Mouse (Mus musculus) embryonic facial prominence, embryonic 14.5 days (tissue): ENCODE results near the gene Rpe65. TPM values are rescaled to one million over a fixed set of nuclear protein-coding genes. Genes with fewer than 3 reads are reported as not detected.
A peak's percentile ranks its signal among the peaks of the same experiment; 100 is the strongest.

Experiments used
- ATAC-seq: fragments of 200-750 bp; cut with Nextera tagmentation; 2 replicates; pipeline ENCODE4 v1.8.0; 2017; ENCODE audit warnings: low read depth, moderate number of reproducible peaks, moderate TSS enrichment
- DNase-seq: peaks from one replicate; pipeline ENCODE4 v3.0.0-alpha.2; 2015; ENCODE audit warnings: low spot score
- H3K27ac ChIP-seq: fragments of 300-500 bp; sonication (generic); replicated peaks from 2 replicates; pipeline ENCODE4 v1.5.1; 2014; ENCODE audit warnings: low read depth, mild to moderate bottlenecking, low read length, moderate library complexity
- H3K27me3 ChIP-seq: fragments of 300-500 bp; sonication (generic); replicated peaks from 2 replicates; pipeline ENCODE4 v1.6.1; 2014; ENCODE audit warnings: low read length; ENCODE audit not compliant: control insufficient read depth, insufficient read depth
- H3K36me3 ChIP-seq: fragments of 300-500 bp; sonication (generic); 2 replicates; pipeline ENCODE4 v1.6.1; 2014; ENCODE audit warnings: low read length, mixed read lengths; ENCODE audit not compliant: control insufficient read depth, insufficient read depth
- H3K4me1 ChIP-seq: fragments of 300-500 bp; sonication (generic); 2 replicates; pipeline ENCODE4 v1.6.1; 2014; ENCODE audit warnings: antibody characterized with exemption, low read length; ENCODE audit not compliant: control insufficient read depth, insufficient read depth
- H3K4me2 ChIP-seq: fragments of 300-500 bp; sonication (generic); 2 replicates; pipeline ENCODE4 v1.6.1; 2014; ENCODE audit warnings: low read depth, mild to moderate bottlenecking, low read length, moderate library complexity, mixed read lengths
- H3K4me3 ChIP-seq: fragments of 300-500 bp; sonication (generic); 2 replicates; pipeline ENCODE4 v1.5.1; 2014; ENCODE audit warnings: low read depth, mild to moderate bottlenecking, low read length
- H3K9ac ChIP-seq: fragments of 300-500 bp; sonication (generic); 2 replicates; pipeline ENCODE4 v1.6.1; 2014; ENCODE audit warnings: low read depth, mild to moderate bottlenecking, low read length, moderate library complexity, mixed read lengths
- H3K9me3 ChIP-seq: fragments of 300-500 bp; sonication (generic); 2 replicates; pipeline ENCODE4 v1.6.1; 2016; ENCODE audit warnings: low read length; ENCODE audit not compliant: control insufficient read depth
- WGBS: fragments of 180-500 bp; shearing (Covaris S2); extraction: QIAGEN DNeasy Blood & Tissue Kit; methylation state at CpG from one replicate; pipeline ENCODE4 v1.1.7; 2014; 5-methylcytosine and 5-hydroxymethylcytosine counted together
- polyA plus RNA-seq: library from polyadenylated mRNA; unstranded; fragments of >200 nt; fragmentation: Nextera tagmentation; extraction: Ambion mirVana; gene quantifications from 2 replicates; pipeline ENCODE4 v1.2.1, GENCODE M21; 2014

Rpe65 gene
- polyA plus RNA-seq, result not detected in 2 replicates

DNA sequence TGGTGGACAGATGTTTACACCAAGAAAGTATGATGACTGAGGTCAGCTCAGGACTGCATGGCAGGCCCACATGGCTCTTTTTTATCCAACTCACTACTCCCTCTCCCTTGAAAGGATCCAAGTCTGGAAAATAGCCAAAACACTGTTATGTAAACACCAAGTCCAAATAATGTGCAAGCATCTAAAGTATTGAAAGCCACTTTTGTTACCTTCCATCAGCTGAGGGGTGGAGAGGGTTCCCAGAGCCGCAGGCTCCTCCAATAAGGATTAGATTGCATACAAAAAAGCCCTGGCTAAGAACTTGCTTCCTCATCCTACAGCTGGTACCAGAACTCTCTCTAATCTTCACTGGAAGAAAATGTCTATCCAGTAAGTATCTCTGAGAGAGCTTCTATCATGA lies at the start of gene Rpe65:
Gene Rpe65 (plus strand): TSS at position 301 of the 400 bp plus-strand sequence.
- ATAC-seq (no peak), DNase-seq (no peak)
- no peak within 1 kb of the TSS for H3K4me3 ChIP-seq
- H3K9ac ChIP-seq, result no peak within 1 kb of the TSS
- H3K27me3 ChIP-seq, result no peaks in the 10 kb centered on the region
- no peak within 1 kb of the TSS for H3K27ac ChIP-seq
- no peaks in the 10 kb centered on the region for H3K4me1 ChIP-seq
- 71% methylated on average over 1 of the region's 1 CpGs for WGBS
- H3K9me3 ChIP-seq, result no peaks in the 10 kb centered on the region
- no peak within 1 kb of the TSS for H3K4me2 ChIP-seq
- H3K36me3 ChIP-seq, result no peaks in the 10 kb centered on the region

DNA sequence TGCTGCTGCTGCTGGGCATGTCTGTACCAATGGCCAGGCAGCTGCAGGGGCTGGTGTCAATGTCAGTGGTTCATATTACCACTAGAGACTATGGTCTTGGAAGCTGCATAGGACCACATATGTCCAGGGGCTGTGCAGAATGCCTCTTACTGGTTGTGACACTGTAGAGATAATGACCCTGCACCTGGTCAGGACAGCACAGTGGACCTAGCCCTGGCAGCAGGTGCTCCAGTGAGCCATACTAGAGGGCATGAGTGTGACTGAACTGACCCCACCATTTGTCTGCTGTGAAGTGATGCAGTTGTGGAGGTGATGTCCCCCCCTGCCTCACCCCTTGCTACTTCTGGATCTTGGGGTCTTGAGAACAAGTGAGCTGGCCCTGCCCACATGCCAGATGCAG lies 48.8 kb upstream of the Rpe65 start:
- no peaks in the 10 kb centered on the region for H3K36me3 ChIP-seq
- H3K27me3 ChIP-seq, result no peaks in the 10 kb centered on the region
- no peak overlapping the region for H3K4me3 ChIP-seq
- ATAC-seq (no peak), DNase-seq (no peak)
- H3K9me3 ChIP-seq, result no peaks in the 10 kb centered on the region
- no peak overlapping the region for H3K4me2 ChIP-seq
- no peak overlapping the region for H3K27ac ChIP-seq
- H3K9ac ChIP-seq, result no peak overlapping the region
- H3K4me1 ChIP-seq, result no peaks in the 10 kb centered on the region

DNA sequence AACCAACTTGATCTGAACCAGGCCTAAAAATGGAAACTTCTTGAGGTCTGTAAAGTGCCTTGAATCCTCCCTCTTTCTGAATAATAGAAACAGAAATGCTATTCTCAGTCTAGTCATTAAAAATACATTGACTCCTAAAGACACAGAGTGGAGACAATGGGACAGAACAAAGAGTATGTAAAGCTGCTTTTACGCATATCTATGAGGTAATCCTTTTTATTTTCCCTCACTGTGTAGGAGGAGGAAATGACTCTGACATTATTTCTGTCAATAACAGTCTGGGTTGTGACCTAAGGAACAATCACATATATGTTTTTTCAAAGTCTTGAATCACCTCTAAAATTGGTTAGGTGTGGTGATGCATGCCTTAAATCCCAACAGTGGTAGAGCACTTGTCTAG lies 16.0 kb downstream of the Rpe65 start:
- H3K9me3 ChIP-seq, result no peaks in the 10 kb centered on the region
- no peak for ATAC-seq
- H3K27ac ChIP-seq, result no peak overlapping the region
- no peak overlapping the region for H3K4me2 ChIP-seq
- no peaks in the 10 kb centered on the region for H3K4me1 ChIP-seq
- WGBS, result 85% methylated on average over 1 of the region's 1 CpGs
- no peak for DNase-seq
- H3K9ac ChIP-seq, result no peak overlapping the region
- no peaks in the 10 kb centered on the region for H3K27me3 ChIP-seq
- H3K4me3 ChIP-seq, result no peak overlapping the region
- H3K36me3 ChIP-seq, result no peaks in the 10 kb centered on the region

DNA sequence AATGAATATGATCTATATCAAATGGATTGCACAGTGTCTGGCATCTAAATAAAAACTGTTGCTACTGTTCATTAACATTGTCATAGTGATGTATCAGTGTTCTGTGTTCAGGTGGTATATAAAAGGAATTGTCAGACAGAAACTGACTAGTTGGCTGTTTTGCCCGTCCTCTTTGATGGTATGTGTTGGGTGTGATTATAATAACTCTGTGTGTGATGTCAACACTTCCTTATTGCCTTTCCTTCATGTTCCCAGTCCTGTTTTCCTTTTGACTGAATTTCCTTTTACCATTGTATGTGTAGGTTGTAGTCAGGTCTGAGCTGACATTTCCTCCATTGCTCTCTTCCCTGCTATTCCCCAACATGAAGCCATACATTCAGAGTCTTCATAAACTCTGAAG lies 22.1 kb downstream of the Rpe65 start:
- no peaks in the 10 kb centered on the region for H3K27me3 ChIP-seq
- no peaks in the 10 kb centered on the region for H3K9me3 ChIP-seq
- H3K4me3 ChIP-seq, result no peak overlapping the region
- no peak overlapping the region for H3K4me2 ChIP-seq
- no peaks in the 10 kb centered on the region for H3K36me3 ChIP-seq
- 44% methylated on average over 1 of the region's 1 CpGs for WGBS
- ATAC-seq (no peak), DNase-seq (no peak)
- no peaks in the 10 kb centered on the region for H3K4me1 ChIP-seq
- no peak overlapping the region for H3K9ac ChIP-seq
- H3K27ac ChIP-seq, result no peak overlapping the region

DNA sequence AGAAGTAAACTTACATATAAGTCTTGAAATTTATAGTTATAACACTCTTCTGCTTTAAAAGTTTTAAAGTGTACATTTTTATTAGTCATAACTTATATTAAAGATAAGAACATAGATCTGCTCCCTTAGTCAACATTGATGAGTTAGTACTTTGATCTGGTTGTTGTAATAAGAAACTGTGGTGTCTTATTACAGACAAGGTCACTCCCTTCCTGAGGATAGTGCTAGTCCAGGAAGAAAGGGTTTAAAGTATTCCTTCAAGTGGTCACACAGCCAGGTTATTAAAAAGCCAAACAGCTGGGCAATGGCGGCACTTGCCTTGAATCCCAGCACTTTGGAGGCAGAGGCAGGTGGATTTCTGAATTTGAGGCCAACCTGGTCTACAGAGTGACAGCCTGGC lies 25.0 kb downstream of the Rpe65 start:
- Histone ChIP-seq H3K9me3 (no peaks in the 10 kb centered on the region), H3K4me1 (no peaks in the 10 kb centered on the region), H3K27me3 (no peaks in the 10 kb centered on the region), H3K36me3 (no peaks in the 10 kb centered on the region), H3K27ac (no peak overlapping the region), H3K9ac (no peak overlapping the region), H3K4me3 (no peak overlapping the region), H3K4me2 (no peak overlapping the region)
- ATAC-seq (no peak), DNase-seq (no peak)
- 57% methylated on average over 1 of the region's 1 CpGs for WGBS

DNA sequence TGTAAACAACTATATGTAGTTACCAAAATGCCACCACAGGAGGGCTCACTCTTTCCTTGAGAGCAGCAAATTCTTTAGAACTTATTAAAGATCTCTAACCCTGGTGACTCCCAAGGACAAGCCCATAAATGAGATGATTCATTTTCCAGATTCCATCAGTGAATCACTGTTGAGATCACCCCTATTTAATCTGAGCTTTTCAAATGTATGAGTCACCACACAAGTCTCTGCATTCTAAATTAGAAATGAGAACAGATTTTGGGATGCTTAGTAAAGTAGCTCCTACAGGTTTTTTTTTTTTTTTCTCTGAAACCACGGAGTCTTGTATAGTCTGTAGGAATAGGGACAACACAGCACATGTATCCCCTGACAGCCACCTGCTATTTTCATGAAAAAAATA lies 61.8 kb downstream of the Rpe65 start:
- Histone ChIP-seq H3K36me3 (no peaks in the 10 kb centered on the region), H3K9ac (no peak overlapping the region), H3K4me2 (no peak overlapping the region), H3K9me3 (no peaks in the 10 kb centered on the region), H3K4me1 (no peaks in the 10 kb centered on the region), H3K4me3 (no peak overlapping the region), H3K27ac (no peak overlapping the region), H3K27me3 (no peaks in the 10 kb centered on the region)
- ATAC-seq (no peak), DNase-seq (peak; percentile 1)
- WGBS, result 48% methylated on average over 1 of the region's 1 CpGs

DNA sequence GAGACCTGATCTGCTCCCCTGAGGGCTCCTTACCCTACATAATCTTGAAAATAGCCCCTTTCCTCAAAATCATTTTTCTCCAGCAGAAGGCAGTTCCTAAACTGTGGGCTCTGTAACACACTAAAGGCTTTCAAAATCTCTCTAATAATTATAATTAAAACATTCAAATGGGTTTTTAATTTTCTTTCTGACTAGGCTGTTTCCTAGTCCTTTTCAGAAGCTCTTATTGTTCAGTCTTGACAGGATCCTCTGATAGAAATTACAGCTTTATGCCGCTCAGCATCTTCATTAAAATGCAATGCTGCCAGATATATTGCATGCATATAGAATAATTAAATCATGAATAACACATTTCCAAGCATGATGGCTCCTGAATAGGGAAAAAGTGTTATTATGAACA lies 64.4 kb downstream of the Rpe65 start:
- Histone ChIP-seq H3K4me1 (no peaks in the 10 kb centered on the region), H3K4me2 (no peak overlapping the region), H3K27me3 (no peaks in the 10 kb centered on the region), H3K36me3 (no peaks in the 10 kb centered on the region), H3K27ac (no peak overlapping the region), H3K9ac (no peak overlapping the region), H3K9me3 (no peaks in the 10 kb centered on the region), H3K4me3 (no peak overlapping the region)
- no peak for DNase-seq
- no peak for ATAC-seq
- WGBS, result 95% methylated on average over 1 of the region's 1 CpGs

Other genes starting within 250 kb of the Rpe65 start
- 29.5 and 32.3 TPM in 2 replicates for gene Depdc1a, start 103.7 kb upstream of the Rpe65 start, polyA plus RNA-seq
- gene Wls, start 240.5 kb downstream of the Rpe65 start, polyA plus RNA-seq, result 143 and 170 TPM in 2 replicates